Mouse (Mus musculus): ENCODE results near the gene Ubox5.
"Not testable (repeated sequence)": the region's sequence is repeated elsewhere in the genome, so short reads cannot be mapped to it uniquely, and the experiment has no call there.

The Ubox5 gene

DNA sequence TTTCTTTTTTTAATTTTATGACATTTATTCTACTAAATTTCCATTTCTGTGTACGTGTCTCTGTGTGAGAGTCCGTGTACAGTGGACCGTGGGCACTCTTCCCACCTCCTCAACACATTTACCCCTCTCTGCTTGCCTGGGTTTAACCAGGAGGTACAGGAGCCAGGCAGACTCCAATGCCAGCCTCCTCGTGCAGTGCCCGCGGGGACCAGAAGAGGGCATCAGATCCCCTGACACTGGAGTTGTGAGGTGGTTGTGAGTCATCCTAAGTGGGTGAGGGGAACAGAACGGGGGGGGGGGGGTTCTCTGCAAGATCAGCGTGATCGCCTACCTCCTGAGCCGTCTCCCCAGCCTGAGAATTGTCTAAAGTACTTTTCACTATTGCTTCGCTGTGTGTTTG, 51.7 kb downstream of the Ubox5 start:
- DNase-seq (ENCODE audit: extremely low spot score, low read depth, low spot score), result no peak

DNA sequence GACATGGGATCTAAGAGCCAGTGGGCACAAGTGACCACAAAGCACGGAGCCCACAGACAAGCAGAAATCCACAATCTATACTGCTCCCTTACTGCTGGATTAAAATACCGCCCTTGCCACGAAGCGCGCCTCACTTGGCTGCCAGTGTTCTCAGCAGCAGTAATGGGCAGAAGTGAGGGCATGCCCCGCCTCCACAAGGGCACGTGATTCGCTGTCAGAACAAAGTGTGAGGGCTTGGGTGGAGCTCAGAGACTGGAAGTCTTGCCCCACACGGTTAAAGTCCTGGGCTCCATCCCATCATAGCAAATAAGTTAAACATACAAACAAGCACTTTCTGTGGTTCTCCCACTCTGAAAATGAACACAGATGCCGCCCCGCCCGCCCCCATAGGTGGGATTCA, 52.2 kb downstream of the Ubox5 start:
- DNase-seq (ENCODE audit: extremely low spot score, low read depth, low spot score), result no peak

GRCm38 (mm10) chr2:130577021-130577420, 52.8 kb downstream of the Ubox5 start:
- no peak for DNase-seq (ENCODE audit: extremely low spot score, low read depth, low spot score)

GRCm38 (mm10) chr2:130576564-130576963, 53.3 kb downstream of the Ubox5 start:
- not testable (repeated sequence) for DNase-seq (ENCODE audit: extremely low spot score, low read depth, low spot score)

GRCm38 (mm10) chr2:130575873-130576272, 54.0 kb downstream of the Ubox5 start, which contains the start of gene Oxt:
TSS of gene Oxt (plus strand) at chr2:130576173.
- no peak for DNase-seq (ENCODE audit: extremely low spot score, low read depth, low spot score)

DNA sequence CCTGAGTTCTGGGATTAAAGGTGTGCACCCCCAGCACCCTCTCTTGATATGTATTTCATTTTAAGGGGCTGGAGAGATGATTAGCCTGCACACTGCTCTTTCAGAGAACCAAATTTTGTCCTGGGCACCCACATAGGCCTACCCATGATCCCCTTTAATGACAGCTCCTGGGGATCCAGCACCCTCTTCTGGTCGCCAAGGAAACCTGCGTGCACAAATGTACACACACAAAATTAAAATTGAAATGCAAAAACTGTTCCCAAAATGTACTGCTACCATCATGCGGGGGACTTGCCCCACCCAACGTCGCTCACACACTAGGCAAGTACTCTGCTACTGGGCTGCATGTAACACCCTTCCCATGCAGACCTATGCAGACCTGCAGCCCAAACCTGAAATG, 54.9 kb downstream of the Ubox5 start:
- DNase-seq (ENCODE audit: extremely low spot score, low read depth, low spot score), result no peak

DNA sequence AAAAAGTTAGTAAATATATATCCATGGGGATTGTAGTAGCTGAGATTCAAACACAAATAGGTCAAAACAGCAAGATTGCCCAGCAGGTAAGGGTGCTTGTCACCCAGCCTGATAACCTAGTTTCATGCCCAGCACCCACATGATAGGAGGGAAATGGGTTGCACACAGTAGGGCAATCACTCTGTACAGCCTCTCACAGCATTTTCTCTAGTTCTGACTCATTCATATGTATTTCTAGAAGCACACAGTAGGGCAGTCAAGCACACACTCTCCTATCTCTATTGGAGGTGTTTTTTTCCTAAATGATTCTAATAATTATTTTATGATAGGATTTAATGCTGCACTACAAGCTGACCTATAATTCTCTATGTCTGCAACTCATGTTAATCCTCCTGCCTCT, 59.9 kb downstream of the Ubox5 start:
- no peak for DNase-seq (ENCODE audit: extremely low spot score, low read depth, low spot score)

- DNase-seq (ENCODE audit: extremely low spot score, low read depth, low spot score), result no peak
Measured at GRCm38 (mm10) chr2:130568921-130569320, 60.9 kb downstream of the Ubox5 start.

- no peak for DNase-seq (ENCODE audit: extremely low spot score, low read depth, low spot score)
Measured at GRCm38 (mm10) chr2:130564983-130565382, 64.9 kb downstream of the Ubox5 start.

GRCm38 (mm10) chr2:130564063-130564462, 65.8 kb downstream of the Ubox5 start:
- no peak for DNase-seq (ENCODE audit: extremely low spot score, low read depth, low spot score)

GRCm38 (mm10) chr2:130563212-130564055, 66.4 kb downstream of the Ubox5 start, which contains the start of gene Mrps26:
TSS of gene Mrps26 (plus strand) at chr2:130563742.
- DNase-seq (ENCODE audit: extremely low spot score, low read depth, low spot score), result peak; percentile 74

GRCm38 (mm10) chr2:130558015-130558414, 71.8 kb downstream of the Ubox5 start:
- DNase-seq (ENCODE audit: extremely low spot score, low read depth, low spot score), result no peak

DNA sequence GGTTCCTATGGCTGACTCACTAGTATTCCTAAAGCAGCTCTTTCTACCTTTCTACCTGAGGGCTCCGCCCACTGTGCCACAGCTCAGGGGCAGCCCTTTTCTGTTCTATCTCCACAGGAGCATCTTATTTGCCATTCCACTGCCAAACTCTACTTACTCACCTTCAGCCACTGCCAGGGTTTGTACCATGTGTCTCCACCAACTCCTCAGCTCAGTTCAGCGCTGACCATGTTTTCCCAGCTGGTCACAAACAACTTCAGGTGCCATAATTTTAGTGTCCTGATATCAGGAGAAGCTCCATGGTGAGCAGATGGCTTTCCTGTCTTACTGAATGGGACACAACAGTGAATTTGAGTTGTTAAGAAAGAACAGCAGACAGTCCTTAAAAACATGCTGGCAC, 72.4 kb downstream of the Ubox5 start:
- no peak for DNase-seq (ENCODE audit: extremely low spot score, low read depth, low spot score)

DNA sequence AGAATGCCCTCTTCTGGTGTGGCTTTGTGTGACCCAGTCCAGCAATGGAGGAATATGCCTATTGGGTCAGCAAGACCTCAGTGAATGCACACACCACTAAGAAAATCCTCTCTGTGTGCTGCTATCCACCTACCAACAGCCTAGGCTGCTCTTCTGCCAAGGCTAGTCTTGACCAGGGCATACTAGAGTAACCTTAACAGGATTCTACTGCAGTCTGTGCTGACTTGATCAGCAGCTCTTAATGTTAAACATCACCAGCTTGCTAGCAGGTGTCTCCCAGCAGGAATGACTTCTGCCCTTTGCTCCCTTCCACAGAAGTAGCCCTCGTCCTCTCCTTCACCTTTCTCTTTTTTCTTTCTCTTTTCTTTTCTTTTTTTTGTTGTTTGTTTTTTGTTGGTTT, 73.5 kb downstream of the Ubox5 start:
- DNase-seq (ENCODE audit: extremely low spot score, low read depth, low spot score), result no peak

DNA sequence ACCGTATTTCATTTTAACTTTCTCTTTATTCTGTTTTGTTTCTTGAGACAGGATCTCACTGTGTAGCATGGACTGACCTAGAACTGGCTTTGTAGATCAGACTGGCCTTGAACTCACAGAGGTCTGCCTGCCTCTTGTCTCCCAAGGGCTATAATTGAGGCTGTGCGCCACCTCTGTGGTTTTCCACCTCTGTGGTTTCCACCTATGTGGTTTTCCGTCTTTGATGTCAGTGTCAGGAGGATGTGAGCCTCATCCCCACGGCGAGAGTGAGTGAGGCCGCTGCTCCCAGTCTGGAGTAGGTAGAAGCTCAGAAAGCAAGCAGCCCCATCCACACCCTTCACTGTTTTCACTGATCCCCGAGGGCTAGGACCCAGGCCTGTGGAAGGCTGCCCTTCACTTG, 75.0 kb downstream of the Ubox5 start:
- DNase-seq (ENCODE audit: extremely low spot score, low read depth, low spot score), result no peak

- no peak for DNase-seq (ENCODE audit: extremely low spot score, low read depth, low spot score)
Measured at GRCm38 (mm10) chr2:130546957-130547356, 82.9 kb downstream of the Ubox5 start.

- no peak for DNase-seq (ENCODE audit: extremely low spot score, low read depth, low spot score)
Measured at GRCm38 (mm10) chr2:130540266-130540665, 89.6 kb downstream of the Ubox5 start.

Measured in hindlimb bud, embryonic 11.5 days (tissue).